In genomic region chr10:116146091-116146490, GRCm38 (mm10) we compare ENCODE assay signal across 25 mouse cellular contexts. TPM values are rescaled to one million over a fixed set of nuclear protein-coding genes. Genes with fewer than 3 reads are reported as not detected.
DNase-seq lines count a peak whose midpoint lies in the region; ATAC-seq and TF ChIP-seq lines count a peak whose summit lies in the region.
"Had no signal": no experiment of that assay in that cellular context is flagged by ENCODE, and none has a peak within 500 bp of the region (broad histone marks: within the 10 kb centered on the region; RNA-seq: fewer than 3 reads in every experiment).

No protein-coding gene starts in this region.

- H3K36me3 ChIP-seq in hindbrain, embryonic 12.5 days, result no peaks in the 10 kb centered on the region
- no peaks in the 10 kb centered on the region for H3K36me3 ChIP-seq in hindbrain, embryonic 10.5 days
- H3K36me3 ChIP-seq in hindbrain, postnatal 0 days (ENCODE audit: insufficient read depth, low read length), result no peaks in the 10 kb centered on the region
- H3K36me3 ChIP-seq: heart, embryonic 10.5 days; lung, embryonic 15.5 days; stomach, embryonic 15.5 days had no signal

- H3K4me2 ChIP-seq in hindbrain, embryonic 12.5 days (replicated peaks), result no peak overlapping the region
- H3K4me2 ChIP-seq in hindbrain, postnatal 0 days (ENCODE audit: low read depth, low read length), result no peak overlapping the region
- H3K4me2 ChIP-seq: lung, embryonic 15.5 days; stomach, embryonic 15.5 days had no signal

- TF ChIP-seq CTCF in brain, embryonic 14.5 days (IDR thresholded peaks at IDR 0.05; ENCODE audit: borderline replicate concordance, extremely low read depth, insufficient read depth, insufficient read length), result no peak
- TF ChIP-seq CTCF in hindbrain, postnatal 0 days (IDR thresholded peaks at IDR 0.05; ENCODE audit: low read depth), result no peak

- WGBS in hindbrain, embryonic 12.5 days, result 27% methylated on average over 9 of the region's 9 CpGs
- WGBS in hindbrain, embryonic 10.5 days, result 42% methylated on average over 9 of the region's 9 CpGs
- WGBS in hindbrain, postnatal 0 days, result 24% methylated on average over 9 of the region's 9 CpGs

- H3K27ac ChIP-seq in hindbrain, embryonic 12.5 days, result 0 out of 2 replicates have a peak overlapping the region, but pooled peaks have one; percentile 7
- H3K27ac ChIP-seq in hindbrain, embryonic 10.5 days, result no peak overlapping the region
- H3K27ac ChIP-seq in hindbrain, postnatal 0 days, result no peak overlapping the region
- H3K27ac ChIP-seq: heart, embryonic 10.5 days; liver, embryonic 14.5 days; lung, embryonic 15.5 days; macrophage; stomach, embryonic 15.5 days had no signal

- no peaks in the 10 kb centered on the region for H3K27me3 ChIP-seq in hindbrain, embryonic 12.5 days
- no peaks in the 10 kb centered on the region for H3K27me3 ChIP-seq in hindbrain, embryonic 10.5 days (ENCODE audit: insufficient read depth, poor library complexity, severe bottlenecking)
- no peaks in the 10 kb centered on the region for H3K27me3 ChIP-seq in hindbrain, postnatal 0 days (ENCODE audit: insufficient read depth, low read length)
- H3K27me3 ChIP-seq: lung, embryonic 15.5 days; stomach, embryonic 15.5 days had no signal

- TF ChIP-seq POLR2A in brain, embryonic 14.5 days (IDR thresholded peaks at IDR 0.05; ENCODE audit: borderline replicate concordance, extremely low read depth, insufficient read depth, insufficient read length, poor library complexity, severe bottlenecking), result no peak

- no peak overlapping the region for H3K4me3 ChIP-seq in hindbrain, embryonic 12.5 days
- H3K4me3 ChIP-seq in hindbrain, embryonic 10.5 days, result no peak overlapping the region
- H3K4me3 ChIP-seq in hindbrain, postnatal 0 days (ENCODE audit: low read length), result no peak overlapping the region
- H3K4me3 ChIP-seq: heart, embryonic 10.5 days; lung, embryonic 15.5 days; stomach, embryonic 15.5 days had no signal

- DNase-seq in hindbrain, embryonic 10.5 days (ENCODE audit: low spot score), result no peak
- DNase-seq in brain, embryonic 14.5 days (ENCODE audit: low read depth), result peak; percentile 49
- DNase-seq in embryo, embryonic 10.5 days (ENCODE audit: low spot score), result peak; percentile 24
- peak; percentile 21 for DNase-seq in hindbrain, postnatal 0 days (ENCODE audit: low spot score)
- no peak for DNase-seq in adrenal gland, postnatal 14 days
- DNase-seq in cerebellum, postnatal 14 days, result no peak
- no peak for DNase-seq in urinary bladder, postnatal 10 days (ENCODE audit: low spot score)
- DNase-seq: adrenal gland, adult 2 months; cerebellum, adult 9-11 months; kidney, adult 11 months; right cerebral cortex, postnatal 14 days; spleen, adult 18-20 months; thymus, adult 18-20 months; thymus, postnatal 4 days had no signal

- H3K9me3 ChIP-seq in hindbrain, embryonic 12.5 days (replicated peaks), result no peaks in the 10 kb centered on the region
- H3K9me3 ChIP-seq in hindbrain, embryonic 10.5 days, result no peaks in the 10 kb centered on the region
- H3K9me3 ChIP-seq in hindbrain, postnatal 0 days (ENCODE audit: low read length), result no peaks in the 10 kb centered on the region
- H3K9me3 ChIP-seq: heart, embryonic 10.5 days; lung, embryonic 15.5 days; stomach, embryonic 15.5 days had no signal

- no peak overlapping the region for H3K9ac ChIP-seq in hindbrain, embryonic 12.5 days
- no peak overlapping the region for H3K9ac ChIP-seq in hindbrain, postnatal 0 days (replicated peaks; ENCODE audit: low read length)
- H3K9ac ChIP-seq: liver, embryonic 14.5 days; lung, embryonic 15.5 days; stomach, embryonic 15.5 days had no signal

- peaks cover 6% of the 10 kb centered on the region; the same call in 1 of the 2 replicates for H3K4me1 ChIP-seq in hindbrain, embryonic 12.5 days
- H3K4me1 ChIP-seq in hindbrain, embryonic 10.5 days (replicated peaks), result peaks cover 9% of the 10 kb centered on the region
- H3K4me1 ChIP-seq in hindbrain, postnatal 0 days (ENCODE audit: insufficient read depth, low read length), result no peaks in the 10 kb centered on the region
- H3K4me1 ChIP-seq: heart, embryonic 10.5 days; lung, embryonic 15.5 days; stomach, embryonic 15.5 days had no signal

- no peak for ATAC-seq in hindbrain, embryonic 12.5 days (ENCODE audit: low FRiP score)
- ATAC-seq in hindbrain, postnatal 0 days, result no peak

RNA-seq across cellular contexts. Expression of gene 4933416C03Rik, which starts 32.4 kb away (rescaled TPM):
- polyA plus RNA-seq in hindbrain, embryonic 12.5 days (2016; fragmentation: Nextera tagmentation; extraction: Ambion mirVana), result 0.13 TPM in 1 of 2 replicates, not detected in the other
- polyA plus RNA-seq in hindbrain, embryonic 10.5 days (2016; fragmentation: Nextera tagmentation; extraction: Ambion mirVana), result not detected in 2 replicates
- not detected in 2 replicates for polyA plus RNA-seq in brain, embryonic 14.5 days (2012; rRNA removed)
- not detected in 2 replicates for total RNA-seq in hindbrain, postnatal 0 days (2014; rRNA removed)
- 0.13 and 0.18 TPM in 2 replicates for polyA plus RNA-seq in hindbrain, postnatal 0 days (2015; fragmentation: Nextera tagmentation; extraction: Ambion mirVana)
- total RNA-seq in adrenal gland, postnatal 14 days (2021), result not detected in 2 replicates
- total RNA-seq: adrenal gland, adult 2 months; layer of hippocampus, postnatal 14 days had no signal
- polyA plus RNA-seq: adrenal gland, adult 2 months; heart, embryonic 10.5 days; heart, postnatal 0 days; kidney, embryonic 16.5 days; large intestine, adult 2 months; limb, embryonic 14.5 days; liver, embryonic 14.5 days; lung, embryonic 15.5 days; macrophage; stomach, embryonic 15.5 days had no signal

Comparison
In these comparisons a context has a peak if more than half of its experiments do, and no peak if none do; other contexts are left out.
1. DNase-seq: peak in brain, embryonic 14.5 days (single experiment), embryo, embryonic 10.5 days (single experiment) and hindbrain, postnatal 0 days (single experiment); none in hindbrain, embryonic 10.5 days (single experiment), adrenal gland, postnatal 14 days (single experiment), cerebellum, postnatal 14 days (0 of 2) and urinary bladder, postnatal 10 days (single experiment).